Mouse (Mus musculus) monocyte, adult 2 months (primary cell): ENCODE measurements around the gene Pla2g4d.
"Not testable (repeated sequence)": the region's sequence is repeated elsewhere in the genome, so short reads cannot be mapped to it uniquely, and the experiment has no call there.

ENCODE experiments used
- DNase-seq, 2 experiments: peaks; one replicate each; pipeline ENCODE4 v3.0.0; 2022; ENCODE audit warnings: low spot score in 2 of 2, low read depth in 1 of 2

Gene Pla2g4d

DNA sequence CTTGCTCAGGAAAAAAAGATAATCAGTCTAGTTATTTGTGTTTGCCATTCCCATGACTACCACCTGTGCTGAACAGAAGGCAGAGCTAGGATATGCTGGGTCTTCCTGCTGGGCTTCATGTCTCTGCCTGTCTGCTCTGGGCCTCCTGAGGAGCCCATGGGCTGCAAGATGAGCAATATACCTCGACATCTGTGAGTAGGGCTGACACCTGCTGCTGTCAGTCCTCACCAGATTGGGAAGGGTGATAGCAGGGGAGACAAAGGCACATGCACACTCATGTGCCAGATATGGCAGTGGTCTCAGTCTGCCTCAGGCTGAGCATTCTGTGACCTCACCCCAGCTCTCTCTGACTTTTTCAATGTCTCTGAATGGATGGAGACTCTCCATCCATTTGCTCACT is 26.1 kb downstream of the Pla2g4d start:
- DNase-seq: no peak

- no peak for DNase-seq
These were observed 27.7 kb downstream of the Pla2g4d start for GRCm38 (mm10) chr2:120261346-120261745.

DNA sequence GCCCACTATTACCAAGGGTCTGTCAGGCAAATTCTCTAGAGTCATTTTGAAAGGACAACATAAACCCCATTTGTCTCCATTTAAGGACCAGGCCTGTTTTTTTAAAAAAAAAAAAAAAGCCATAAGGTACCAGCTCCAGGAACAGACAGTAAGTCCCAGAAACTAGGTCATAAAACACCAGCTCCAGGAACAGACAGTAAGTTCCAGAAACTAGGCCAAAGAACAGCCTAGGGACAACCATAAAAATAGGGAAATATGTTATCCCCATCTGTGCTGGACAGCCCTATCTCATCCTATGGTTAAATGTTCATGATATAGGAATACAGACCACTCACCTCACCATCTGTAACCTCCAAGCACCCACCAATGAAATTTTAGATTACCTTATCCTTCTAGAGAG is 32.7 kb downstream of the Pla2g4d start:
- DNase-seq: no peak

DNA sequence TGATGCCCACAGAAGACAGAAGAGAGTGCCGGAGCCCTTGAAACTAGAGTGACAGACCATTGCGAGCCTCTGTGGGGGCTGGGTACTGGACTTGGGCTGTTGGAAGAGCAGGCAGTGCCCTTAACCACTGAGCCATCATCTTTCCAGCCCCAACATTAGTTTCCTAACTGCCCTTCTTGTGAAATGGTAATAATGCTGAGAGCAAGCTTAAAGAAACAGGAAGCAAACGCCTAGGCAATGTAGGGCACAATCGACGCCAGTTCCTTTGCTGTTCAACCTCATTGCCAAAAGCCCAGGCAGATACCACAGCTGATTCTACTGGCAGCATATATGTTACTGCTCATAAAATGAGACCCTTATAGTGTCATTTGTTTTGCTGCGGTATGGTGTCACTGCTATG is 36.4 kb downstream of the Pla2g4d start:
- no peak for DNase-seq

- DNase-seq: no peak
These were observed 43.5 kb downstream of the Pla2g4d start for GRCm38 (mm10) chr2:120245421-120246016.

DNA sequence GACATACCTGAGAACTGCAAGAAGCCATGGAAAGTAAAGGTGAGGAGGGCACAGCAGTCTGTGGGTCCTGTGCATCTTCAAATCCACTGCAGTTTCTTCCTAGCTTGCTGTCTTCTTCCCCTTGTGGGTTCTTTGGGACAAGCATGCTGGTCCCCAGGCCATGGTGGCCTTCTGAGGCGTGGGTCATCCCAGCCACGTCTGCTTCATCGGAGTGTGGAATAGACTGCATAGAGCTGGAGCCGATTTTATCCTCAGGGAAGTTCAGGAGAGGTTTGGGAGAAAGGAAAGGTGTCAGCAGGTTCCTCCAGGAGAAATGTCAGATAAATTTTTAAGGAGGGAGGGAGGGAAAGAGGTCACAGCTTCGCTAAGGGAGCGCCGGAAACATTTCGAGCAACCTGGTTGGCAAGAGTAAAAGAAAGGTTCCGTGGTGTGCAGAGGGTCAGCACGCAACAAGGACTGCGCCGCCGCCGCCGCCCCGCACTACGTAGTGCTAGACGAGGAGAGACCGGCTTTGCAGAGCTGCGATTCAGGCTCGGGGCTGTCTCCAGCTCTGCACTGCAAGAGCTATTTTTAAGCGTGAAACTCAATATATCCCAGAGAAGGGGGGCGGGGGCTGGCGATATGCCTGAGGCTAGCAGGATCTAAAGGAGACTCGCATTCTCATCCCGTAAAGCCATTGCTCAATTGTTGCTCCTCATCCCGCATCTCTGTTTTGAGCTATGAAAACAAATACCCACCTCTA is 44.1 kb downstream of the Pla2g4d start, which contains the start of gene Pla2g4e:
TSS of gene Pla2g4e (minus strand) at position 657 of the 742 bp plus-strand sequence.
- no peak for DNase-seq

DNA sequence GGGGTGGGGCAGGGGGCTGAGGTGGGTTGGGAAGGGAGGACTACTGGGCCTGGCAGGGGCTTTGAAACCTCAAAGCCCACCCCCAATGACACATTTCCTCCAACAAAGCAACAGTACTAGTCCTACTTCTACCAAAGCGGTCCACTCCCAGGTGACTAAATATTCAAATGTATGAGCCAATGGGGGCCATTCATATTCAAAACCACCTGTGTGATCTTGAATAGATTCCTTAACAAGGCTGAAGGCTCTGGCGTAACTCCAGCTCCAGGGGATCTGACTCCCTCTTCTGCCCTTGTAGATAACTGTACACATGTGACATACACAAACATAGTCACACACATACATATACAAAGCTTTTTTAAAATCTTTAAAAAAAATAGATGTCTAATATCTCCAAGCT is 45.0 kb downstream of the Pla2g4d start:
- no peak for DNase-seq

- DNase-seq: no peak
These were observed 46.1 kb downstream of the Pla2g4d start for GRCm38 (mm10) chr2:120242791-120243467.

- DNase-seq: not testable (repeated sequence)
These were observed 50.3 kb downstream of the Pla2g4d start for GRCm38 (mm10) chr2:120238733-120239132.

DNA sequence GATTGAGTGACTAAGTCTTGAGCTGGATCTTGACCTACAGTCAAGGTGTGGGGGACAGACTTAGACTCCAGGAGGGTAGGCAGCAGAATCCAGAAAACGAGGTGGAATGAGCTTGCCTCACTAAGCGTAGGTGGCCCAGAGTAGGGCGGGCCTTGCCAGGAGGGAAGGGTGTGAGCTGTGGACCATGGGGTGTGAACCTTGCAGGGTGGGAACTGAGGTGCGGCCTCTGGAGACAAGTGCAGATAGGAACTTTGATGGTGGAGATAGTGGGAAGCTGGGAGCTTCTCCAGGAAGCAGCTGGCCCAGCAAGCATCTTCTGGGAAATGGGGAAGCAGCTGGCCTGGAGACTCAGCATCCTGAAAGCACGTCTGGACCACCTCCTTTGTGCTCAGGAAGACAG is 51.2 kb downstream of the Pla2g4d start:
- no peak for DNase-seq

DNA sequence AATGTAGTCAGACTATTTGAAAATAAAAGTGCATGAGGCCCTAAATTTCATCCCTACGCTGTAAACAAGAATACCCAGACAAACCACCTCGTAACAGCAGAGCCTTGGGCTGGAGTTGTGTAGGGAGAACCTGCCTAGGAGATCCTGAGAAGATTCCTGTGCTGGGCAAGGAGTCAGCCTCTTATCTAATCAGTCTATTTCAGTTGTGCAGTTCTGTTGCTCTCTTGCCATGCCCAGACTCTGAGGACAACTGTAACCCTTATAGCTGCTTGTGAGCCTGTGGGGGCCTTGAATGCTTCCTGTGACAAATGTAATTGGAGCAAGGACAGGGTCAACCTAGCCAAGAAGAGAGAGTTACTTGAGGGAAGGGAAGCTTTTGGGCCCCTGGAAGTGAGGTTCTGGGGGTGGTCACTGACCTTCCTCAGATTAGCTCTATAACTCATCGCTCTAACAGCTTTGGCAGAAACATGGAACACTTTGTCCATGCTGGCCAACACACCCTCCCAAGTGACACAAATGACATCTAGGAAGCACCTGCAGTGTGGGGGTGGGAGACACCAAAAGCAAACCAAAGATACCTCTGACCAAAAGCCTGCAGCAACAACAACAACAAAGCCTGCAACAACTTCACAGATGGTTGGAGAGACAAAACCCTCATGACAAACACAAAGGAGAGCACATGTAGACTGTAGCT is 52.9 kb downstream of the Pla2g4d start:
- DNase-seq: no peak

- no peak for DNase-seq
These were observed 53.6 kb downstream of the Pla2g4d start for GRCm38 (mm10) chr2:120235381-120235780.

GRCm38 (mm10) chr2:120231642-120232041 is 57.4 kb downstream of the Pla2g4d start:
- DNase-seq: no peak
